Mouse (Mus musculus) ES-E14 (cell line): Measurements from ENCODE around the gene Agpat1. TPM values are rescaled to one million over a fixed set of nuclear protein-coding genes. Genes with fewer than 3 reads are reported as not detected.

ENCODE experiments used
- DNase-seq: peaks from one replicate; pipeline ENCODE4 v3.0.0-alpha.2; 2013; ENCODE audit warnings: low read depth, low spot score
- H3K27ac ChIP-seq: 2 replicates; pipeline ENCODE4 v1.5.1; 2012; ENCODE audit warnings: low read depth, mild to moderate bottlenecking, low read length, moderate library complexity, mixed read lengths; ENCODE audit not compliant: poor library complexity, insufficient read depth, severe bottlenecking
- H3K36me3 ChIP-seq: 2 replicates; pipeline ENCODE4 v1.6.1; 2012; ENCODE audit warnings: mild to moderate bottlenecking, low read length, moderate library complexity, mixed read lengths; ENCODE audit not compliant: control insufficient read depth, poor library complexity, insufficient read depth, severe bottlenecking
- H3K4me1 ChIP-seq, 2 experiments: fragments of 150-350 bp in 1 of 2; sonication (generic) in 1 of 2; 2 replicates each; pipeline ENCODE4 v1.6.1; 2012; ENCODE audit warnings: low read length in 2 of 2, mild to moderate bottlenecking in 1 of 2, mixed read lengths in 1 of 2; ENCODE audit not compliant: control insufficient read depth in 2 of 2, insufficient read depth in 2 of 2, poor library complexity in 1 of 2
- H3K4me3 ChIP-seq, 2 experiments: fragments of 150-350 bp in 1 of 2; sonication (generic) in 1 of 2; 2 replicates each; pipeline ENCODE4 v1.5.1; 2012; ENCODE audit warnings: low read length in 2 of 2, low read depth in 1 of 2, mild to moderate bottlenecking in 1 of 2, mixed read lengths in 1 of 2; ENCODE audit not compliant: insufficient read depth in 1 of 2, poor library complexity in 1 of 2, severe bottlenecking in 1 of 2
- H3K9ac ChIP-seq: 2 replicates; pipeline ENCODE4 v1.6.1; 2012; ENCODE audit warnings: low read depth, mild to moderate bottlenecking, low read length, mixed read lengths; ENCODE audit not compliant: poor library complexity, insufficient read depth, severe bottlenecking
- H3K9me3 ChIP-seq: fragments of 150-350 bp; sonication (generic); 2 replicates; pipeline ENCODE4 v1.6.1; 2012; ENCODE audit warnings: low read depth, mild to moderate bottlenecking, low read length; ENCODE audit not compliant: control insufficient read depth, insufficient read depth
- CHD2 ChIP-seq: IDR thresholded peaks from 2 replicates; pipeline ENCODE4 v1.6.1; 2014; ENCODE audit warnings: mild to moderate bottlenecking, low read depth, low read length, inconsistent platforms
- HCFC1 ChIP-seq: IDR thresholded peaks from 2 replicates; pipeline ENCODE4 v1.6.1; 2012; ENCODE audit warnings: low read length, inconsistent platforms, borderline replicate concordance; ENCODE audit not compliant: insufficient read depth
- MAFK ChIP-seq: IDR thresholded peaks from 2 replicates; pipeline ENCODE4 v1.6.1; 2014; ENCODE audit warnings: mild to moderate bottlenecking, low read depth, low read length, inconsistent platforms; ENCODE audit not compliant: insufficient read depth
- ZC3H11A ChIP-seq: IDR thresholded peaks from 2 replicates; pipeline ENCODE4 v1.6.1; 2012; ENCODE audit warnings: low read depth, mild to moderate bottlenecking, inconsistent platforms, low read length, borderline replicate concordance
- ZNF384 ChIP-seq: IDR thresholded peaks from 2 replicates; pipeline ENCODE4 v1.6.1; 2012; ENCODE audit warnings: low read depth, low read length, inconsistent platforms
- in situ Hi-C, 2 experiments: fragments of 600-800 bp; cut with MboI; formaldehyde crosslinking; loops; one replicate each; pipeline ENCODE4 v1.15.1; 2025; ENCODE audit warnings: low sequenced_read_pairs in 2 of 2, inconsistent platforms in 1 of 2; ENCODE audit not compliant: unreplicated experiment in 2 of 2
- total RNA-seq: library from RNA; depleted of rRNA; stranded (reverse); fragments of 300-350 nt; gene quantifications from 2 replicates; pipeline ENCODE4 v1.2.3, GENCODE M21; 2012

The Agpat1 gene
- total RNA-seq, 1 experiment, result 62.7 TPM

- H3K9me3 ChIP-seq, result no peaks in the 10 kb centered on the region
- TF ChIP-seq CHD2, result no peak
- no peak for TF ChIP-seq ZNF384
- no peak for TF ChIP-seq ZC3H11A
- no peak for TF ChIP-seq HCFC1
- TF ChIP-seq MAFK, result no peak
- no peak for DNase-seq
- in situ Hi-C loops, result no loop called here
- no peak overlapping the region for H3K9ac ChIP-seq
- peaks cover 19 to 31% of the 10 kb centered on the region in 2 experiments for H3K4me1 ChIP-seq
- no peak overlapping the region for H3K4me3 ChIP-seq
- no peaks in the 10 kb centered on the region for H3K36me3 ChIP-seq
- H3K27ac ChIP-seq, result no peak overlapping the region
Measured at GRCm38 (mm10) chr17:34588767-34589166, 15.3 kb upstream of the Agpat1 start.

DNA sequence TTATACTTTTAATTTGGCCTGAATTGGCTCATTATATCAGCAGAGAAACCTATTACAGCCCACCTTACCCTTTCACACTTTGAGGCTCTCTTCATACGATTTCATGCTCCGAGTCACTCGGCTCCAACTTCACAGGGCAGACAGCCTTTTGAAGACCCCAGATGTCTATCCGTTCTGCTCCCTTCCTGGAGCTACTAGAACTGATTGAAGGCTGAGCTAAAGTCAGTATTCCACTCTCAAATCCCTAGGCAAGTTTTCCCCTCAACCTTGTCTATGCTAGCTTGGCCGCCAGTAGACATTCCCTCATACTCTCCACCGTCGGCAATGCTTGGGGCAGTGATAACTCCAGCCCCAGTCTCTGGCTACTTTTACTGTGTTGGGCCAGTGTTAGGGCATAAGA, 14.9 kb upstream of the Agpat1 start:
- H3K27ac ChIP-seq, result no peak overlapping the region; the same call in 1 of the 2 replicates
- H3K4me3 ChIP-seq, result 0 out of 4 replicates have a peak overlapping the region, but pooled peaks of 1 of the 2 experiments have one; percentile 6
- DNase-seq, result no peak
- H3K9ac ChIP-seq, result peak overlapping the region; percentile 13; the same call in 1 of the 2 replicates
- peaks cover 19 to 36% of the 10 kb centered on the region in 2 experiments for H3K4me1 ChIP-seq
- TF ChIP-seq MAFK (no peak), ZC3H11A (no peak), CHD2 (no peak), ZNF384 (no peak), HCFC1 (no peak)
- no peaks in the 10 kb centered on the region for H3K9me3 ChIP-seq
- in situ Hi-C loops, result no loop called here
- H3K36me3 ChIP-seq, result peaks cover 3% of the 10 kb centered on the region; the same call in 1 of the 2 replicates

DNA sequence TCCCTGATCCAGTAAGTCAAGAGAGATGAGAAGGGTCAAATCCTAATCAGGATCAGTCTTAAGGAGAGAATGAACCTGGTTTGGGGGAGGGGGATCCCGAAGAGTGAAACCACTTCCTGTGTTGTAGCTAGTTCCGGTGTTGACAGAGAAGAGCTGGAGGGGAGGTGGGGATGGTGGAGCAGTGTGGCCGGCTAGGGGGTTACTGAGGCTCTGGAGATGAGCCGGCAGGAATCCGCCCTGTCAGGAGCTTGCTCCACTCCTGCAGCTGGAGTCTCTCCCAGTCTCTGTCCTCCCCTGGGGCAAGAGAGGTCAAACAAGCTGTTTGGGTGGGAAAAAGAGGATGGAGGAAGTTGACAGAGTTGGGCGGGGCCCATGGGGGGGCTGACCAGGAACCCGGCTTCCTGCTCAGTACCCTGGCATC, 14.4 kb upstream of the Agpat1 start, which contains the start of gene Gpsm3:
Gpsm3 (plus strand) TSS at position 126 of the 421 bp plus-strand sequence.
- Histone ChIP-seq H3K36me3 (peaks cover 6% of the 10 kb centered on the region; the same call in 1 of the 2 replicates), H3K4me1 (peaks cover 19 to 38% of the 10 kb centered on the region in 2 experiments), H3K4me3 (peak within 1 kb of the TSS; percentile 6 to 40; a peak in 2 of 4 replicates), H3K9ac (peak within 1 kb of the TSS; percentile 39; the same call in 1 of the 2 replicates), H3K27ac (no peak within 1 kb of the TSS; the same call in 1 of the 2 replicates), H3K9me3 (no peaks in the 10 kb centered on the region)
- TF ChIP-seq ZNF384, result no peak
- TF ChIP-seq ZC3H11A, result no peak
- no peak for TF ChIP-seq CHD2
- no peak for TF ChIP-seq MAFK
- no peak for TF ChIP-seq HCFC1
- DNase-seq, result no peak
- in situ Hi-C loops, result no loop called here

DNA sequence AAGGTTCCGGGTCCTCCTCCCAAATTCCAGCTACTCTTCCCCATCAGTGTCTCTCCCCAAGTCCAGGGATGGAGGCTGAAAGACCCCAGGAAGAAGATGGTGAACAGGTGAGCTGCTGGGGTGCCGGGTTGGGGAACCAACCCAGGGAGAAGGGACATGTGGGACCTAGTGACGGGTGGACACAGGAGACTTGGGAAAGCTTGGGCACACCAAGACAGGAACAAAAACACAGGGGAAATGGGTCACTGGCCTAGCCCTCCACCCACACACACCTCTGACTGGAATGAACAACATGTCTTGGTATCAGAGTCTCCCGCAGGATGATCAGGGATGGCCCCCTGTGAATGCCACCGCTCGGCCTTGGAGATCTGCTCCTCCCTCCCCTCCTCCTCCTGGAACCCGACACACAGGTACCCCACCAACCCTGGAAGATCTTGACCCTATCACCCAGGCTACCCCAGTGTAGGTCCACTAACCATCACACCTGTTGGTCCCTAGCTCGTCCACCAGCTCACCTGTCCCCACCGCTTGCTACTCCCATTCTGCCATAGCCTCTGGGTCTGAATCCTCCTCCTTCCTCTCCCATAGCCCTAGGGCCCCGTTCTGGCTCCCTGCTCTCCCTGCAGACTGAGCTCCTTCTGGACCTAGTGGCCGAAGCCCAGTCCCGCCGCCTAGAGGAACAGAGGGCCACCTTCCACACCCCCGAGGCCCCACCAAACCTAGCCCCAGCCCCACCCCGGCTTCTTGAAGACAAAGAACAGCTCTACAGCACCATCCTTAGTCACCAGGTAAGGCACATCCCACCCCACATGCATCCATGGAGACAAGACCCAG, 13.7 kb upstream of the Agpat1 start:
- TF ChIP-seq ZNF384 (no peak), HCFC1 (no peak), ZC3H11A (no peak), CHD2 (no peak), MAFK (no peak)
- in situ Hi-C loops, result no loop called here
- Histone ChIP-seq H3K27ac (peak overlapping the region; percentile 6; the same call in 1 of the 2 replicates), H3K36me3 (peaks cover 11% of the 10 kb centered on the region; the same call in 1 of the 2 replicates), H3K4me1 (peaks cover 19 to 43% of the 10 kb centered on the region in 2 experiments), H3K9me3 (no peaks in the 10 kb centered on the region), H3K9ac (peak overlapping the region; percentile 39; the same call in 1 of the 2 replicates), H3K4me3 (peak overlapping the region in 1 of 2 experiments; percentile 40; a peak in 1 of 4 replicates)
- DNase-seq, result no peak
